Mouse (Mus musculus) lung, postnatal 0 days (tissue): ENCODE measurements around the gene Sf3a2. TPM values are rescaled to one million over a fixed set of nuclear protein-coding genes. Genes with fewer than 3 reads are reported as not detected.

ENCODE experiments used
- ATAC-seq: fragments of 200-750 bp; cut with Nextera tagmentation; 2 replicates; pipeline ENCODE4 v1.8.0; 2017; ENCODE audit warnings: moderate library complexity
- DNase-seq: peaks from one replicate; pipeline ENCODE4 v3.0.0-alpha.2; 2016; ENCODE audit warnings: low spot score
- H3K27ac ChIP-seq: fragments of 300-500 bp; sonication (generic); 2 replicates; pipeline ENCODE4 v1.5.1; 2014; ENCODE audit warnings: antibody characterized with exemption, mild to moderate bottlenecking, low read length, mixed read lengths
- H3K27me3 ChIP-seq: fragments of 300-500 bp; sonication (generic); replicated peaks from 2 replicates; pipeline ENCODE4 v1.6.1; 2014; ENCODE audit warnings: low read length, mixed read lengths; ENCODE audit not compliant: insufficient read depth
- H3K36me3 ChIP-seq: fragments of 300-500 bp; sonication (generic); 2 replicates; pipeline ENCODE4 v1.6.1; 2014; ENCODE audit warnings: low read length, mixed read lengths; ENCODE audit not compliant: insufficient read depth
- H3K4me1 ChIP-seq: fragments of 300-500 bp; sonication (generic); 2 replicates; pipeline ENCODE4 v1.6.1; 2014; ENCODE audit warnings: antibody characterized with exemption, low read depth, low read length, mixed read lengths; ENCODE audit not compliant: insufficient read depth
- H3K4me2 ChIP-seq: fragments of 300-500 bp; sonication (generic); replicated peaks from 2 replicates; pipeline ENCODE4 v1.6.1; 2014; ENCODE audit warnings: low read depth, mild to moderate bottlenecking, low read length, moderate library complexity, mixed read lengths
- H3K4me3 ChIP-seq: fragments of 300-500 bp; sonication (generic); 2 replicates; pipeline ENCODE4 v1.5.1; 2014; ENCODE audit warnings: low read depth, low read length
- H3K9ac ChIP-seq: fragments of 300-500 bp; sonication (generic); replicated peaks from 2 replicates; pipeline ENCODE4 v1.6.1; 2014; ENCODE audit warnings: low read depth, mild to moderate bottlenecking
- H3K9me3 ChIP-seq: fragments of 300-500 bp; sonication (generic); 2 replicates; pipeline ENCODE4 v1.6.1; 2016; ENCODE audit warnings: low read length, mixed read lengths
- CTCF ChIP-seq: IDR thresholded peaks from 2 replicates; pipeline ENCODE4 v1.5.1; 2016; ENCODE audit warnings: antibody characterized with exemption, mild to moderate bottlenecking
- EP300 ChIP-seq: IDR thresholded peaks from 2 replicates; pipeline ENCODE4 v1.6.1; 2016; ENCODE audit warnings: antibody characterized with exemption, mild to moderate bottlenecking, control low read depth
- WGBS: fragments of 180-500 bp; shearing (Covaris S2); extraction: QIAGEN DNeasy Blood & Tissue Kit; methylation state at CpG from one replicate; pipeline ENCODE4 v1.1.7; 2014; 5-methylcytosine and 5-hydroxymethylcytosine counted together
- polyA plus RNA-seq: library from polyadenylated mRNA; unstranded; fragments of >200 nt; fragmentation: Nextera tagmentation; extraction: Ambion mirVana; gene quantifications from 2 replicates; pipeline ENCODE4 v1.2.1, GENCODE M21; 2015

Gene Sf3a2
- polyA plus RNA-seq, 1 experiment from 2014 or later, result 29.4 TPM

- H3K27me3 ChIP-seq, result no peaks in the 10 kb centered on the region
- peaks cover 35% of the 10 kb centered on the region for H3K36me3 ChIP-seq
- 85% methylated on average over 5 of the region's 5 CpGs for WGBS
- no peak overlapping the region for H3K4me2 ChIP-seq
- no peak overlapping the region for H3K4me3 ChIP-seq
- DNase-seq (no peak), ATAC-seq (no peak)
- no peak for TF ChIP-seq EP300
- no peak for TF ChIP-seq CTCF
- no peaks in the 10 kb centered on the region for H3K9me3 ChIP-seq
- H3K27ac ChIP-seq, result no peak overlapping the region
- H3K9ac ChIP-seq, result no peak overlapping the region
- H3K4me1 ChIP-seq, result no peaks in the 10 kb centered on the region
Measured at GRCm38 (mm10) chr10:80773816-80774215, 24.2 kb upstream of the Sf3a2 start.

GRCm38 (mm10) chr10:80774549-80774948, 23.4 kb upstream of the Sf3a2 start:
- no peak overlapping the region for H3K27ac ChIP-seq
- 46% methylated on average over 2 of the region's 2 CpGs for WGBS
- peak; percentile 88 for DNase-seq

GRCm38 (mm10) chr10:80774981-80775380, 23.0 kb upstream of the Sf3a2 start:
- Histone ChIP-seq H3K4me3 (no peak overlapping the region), H3K27ac (no peak overlapping the region), H3K27me3 (no peaks in the 10 kb centered on the region), H3K36me3 (peaks cover 29% of the 10 kb centered on the region), H3K4me2 (no peak overlapping the region), H3K9me3 (no peaks in the 10 kb centered on the region), H3K4me1 (no peaks in the 10 kb centered on the region), H3K9ac (no peak overlapping the region)
- DNase-seq (no peak), ATAC-seq (no peak)
- 81% methylated on average over 4 of the region's 4 CpGs for WGBS
- TF ChIP-seq CTCF (no peak), EP300 (no peak)

More at GRCm38 (mm10) chr10:80774549-80774948, 23.4 kb upstream of the Sf3a2 start:
- ATAC-seq, result peak; percentile 80
- Histone ChIP-seq H3K36me3 (peaks cover 32% of the 10 kb centered on the region), H3K9ac (no peak overlapping the region), H3K4me1 (no peaks in the 10 kb centered on the region), H3K9me3 (no peaks in the 10 kb centered on the region), H3K4me2 (no peak overlapping the region), H3K4me3 (no peak overlapping the region), H3K27me3 (no peaks in the 10 kb centered on the region)
- TF ChIP-seq CTCF, result peak; percentile 96
- TF ChIP-seq EP300, result no peak

- no peak overlapping the region for H3K9ac ChIP-seq
- 89% methylated on average over 4 of the region's 4 CpGs for WGBS
- H3K27me3 ChIP-seq, result no peaks in the 10 kb centered on the region
- H3K4me2 ChIP-seq, result no peak overlapping the region
- ATAC-seq (no peak), DNase-seq (no peak)
- TF ChIP-seq EP300 (no peak), CTCF (no peak)
- no peaks in the 10 kb centered on the region for H3K4me1 ChIP-seq
- no peak overlapping the region for H3K27ac ChIP-seq
- no peak overlapping the region for H3K4me3 ChIP-seq
- no peaks in the 10 kb centered on the region for H3K9me3 ChIP-seq
- peaks cover 34% of the 10 kb centered on the region for H3K36me3 ChIP-seq
Measured at GRCm38 (mm10) chr10:80775731-80776130, 22.3 kb upstream of the Sf3a2 start.

- no peak overlapping the region for H3K4me2 ChIP-seq
- H3K27ac ChIP-seq, result no peak overlapping the region
- no peaks in the 10 kb centered on the region for H3K9me3 ChIP-seq
- H3K4me1 ChIP-seq, result no peaks in the 10 kb centered on the region
- H3K9ac ChIP-seq, result no peak overlapping the region
- H3K27me3 ChIP-seq, result no peaks in the 10 kb centered on the region
- DNase-seq (no peak), ATAC-seq (no peak)
- H3K4me3 ChIP-seq, result no peak overlapping the region
- WGBS, result 79% methylated on average over 6 of the region's 6 CpGs
- H3K36me3 ChIP-seq, result peaks cover 30% of the 10 kb centered on the region
- TF ChIP-seq EP300 (no peak), CTCF (no peak)
Measured at GRCm38 (mm10) chr10:80776358-80776869, 21.6 kb upstream of the Sf3a2 start.

- ATAC-seq (no peak), DNase-seq (no peak)
- no peak overlapping the region for H3K9ac ChIP-seq
- no peak overlapping the region for H3K4me2 ChIP-seq
- H3K4me1 ChIP-seq, result no peaks in the 10 kb centered on the region
- no peak overlapping the region for H3K4me3 ChIP-seq
- H3K36me3 ChIP-seq, result peaks cover 32% of the 10 kb centered on the region
- no peaks in the 10 kb centered on the region for H3K27me3 ChIP-seq
- WGBS, result 88% methylated on average over 5 of the region's 5 CpGs
- H3K27ac ChIP-seq, result no peak overlapping the region
- H3K9me3 ChIP-seq, result no peaks in the 10 kb centered on the region
- TF ChIP-seq CTCF (no peak), EP300 (no peak)
Measured at GRCm38 (mm10) chr10:80777123-80777522, 20.9 kb upstream of the Sf3a2 start.

GRCm38 (mm10) chr10:80779565-80779964, 18.4 kb upstream of the Sf3a2 start:
- DNase-seq (no peak), ATAC-seq (no peak)
- H3K4me2 ChIP-seq, result no peak overlapping the region
- H3K27me3 ChIP-seq, result no peaks in the 10 kb centered on the region
- peaks cover 53% of the 10 kb centered on the region for H3K36me3 ChIP-seq
- TF ChIP-seq EP300, result no peak
- no peak for TF ChIP-seq CTCF
- no peaks in the 10 kb centered on the region for H3K9me3 ChIP-seq
- H3K27ac ChIP-seq, result no peak overlapping the region
- no peak overlapping the region for H3K9ac ChIP-seq
- H3K4me3 ChIP-seq, result no peak overlapping the region
- no peaks in the 10 kb centered on the region for H3K4me1 ChIP-seq
